Mouse (Mus musculus): ENCODE results near the gene Olfr545. TPM values are rescaled to one million over a fixed set of nuclear protein-coding genes. Genes with fewer than 3 reads are reported as not detected.

Olfr545 gene
- total RNA-seq, 2 experiments from 2014 or later, result not detected

DNA sequence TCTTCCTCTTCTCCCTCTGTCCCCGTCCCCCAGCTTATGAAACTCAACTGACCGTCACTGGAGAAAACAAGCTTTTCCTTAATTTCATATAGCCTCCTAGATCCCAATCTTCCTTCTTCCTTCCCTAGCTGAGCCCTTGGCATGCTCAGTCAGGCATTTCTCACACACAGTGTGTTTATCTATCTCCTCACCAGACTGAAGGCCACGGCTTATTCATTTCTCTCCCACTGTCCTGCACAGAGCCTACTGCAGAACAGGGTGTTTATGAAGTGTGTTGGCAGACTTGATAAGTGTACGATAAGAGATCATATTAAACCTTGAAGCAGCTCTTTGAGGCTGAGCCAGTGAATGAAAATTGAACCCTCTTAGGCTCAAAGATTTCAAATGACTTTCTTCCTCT is 18.6 kb downstream of the Olfr545 start:
- no peak for ATAC-seq (replicated peaks; ENCODE audit: low FRiP score, poor library complexity, severe bottlenecking)

DNA sequence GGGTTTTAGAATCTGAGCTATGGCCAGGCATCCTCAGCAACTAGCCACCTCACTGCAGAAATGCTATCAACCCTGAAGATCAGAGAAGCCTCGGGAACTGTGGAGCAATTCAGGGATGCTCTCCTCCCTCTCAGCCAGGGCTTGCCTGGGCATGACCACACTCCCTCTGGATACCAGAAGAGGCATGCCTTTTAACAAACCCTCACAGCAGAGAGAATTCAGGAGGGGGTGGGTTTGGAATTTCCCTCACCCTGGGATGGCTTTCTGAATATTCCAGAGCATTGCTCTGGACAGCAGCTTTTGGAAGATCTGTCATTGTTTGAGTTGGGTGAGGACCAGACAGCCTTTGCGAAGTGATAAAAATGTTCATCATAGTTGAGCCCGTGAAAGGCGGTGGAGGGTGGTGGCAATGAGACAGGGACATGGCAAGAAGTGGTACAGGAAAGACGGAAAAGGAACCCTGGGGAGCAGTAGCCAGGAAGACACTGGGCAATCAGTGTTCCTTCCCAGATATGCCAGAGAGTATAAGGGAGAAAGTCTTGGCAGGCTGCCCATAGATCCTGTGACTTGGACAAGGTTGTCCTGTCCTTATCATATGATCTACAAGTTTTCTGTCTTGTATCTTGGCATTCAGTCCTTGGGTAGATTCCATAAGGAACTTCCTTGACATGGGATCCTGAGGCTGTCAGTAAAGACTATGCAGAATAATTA is 19.9 kb downstream of the Olfr545 start:
- no peak for ATAC-seq (replicated peaks; ENCODE audit: low FRiP score, poor library complexity, severe bottlenecking)

DNA sequence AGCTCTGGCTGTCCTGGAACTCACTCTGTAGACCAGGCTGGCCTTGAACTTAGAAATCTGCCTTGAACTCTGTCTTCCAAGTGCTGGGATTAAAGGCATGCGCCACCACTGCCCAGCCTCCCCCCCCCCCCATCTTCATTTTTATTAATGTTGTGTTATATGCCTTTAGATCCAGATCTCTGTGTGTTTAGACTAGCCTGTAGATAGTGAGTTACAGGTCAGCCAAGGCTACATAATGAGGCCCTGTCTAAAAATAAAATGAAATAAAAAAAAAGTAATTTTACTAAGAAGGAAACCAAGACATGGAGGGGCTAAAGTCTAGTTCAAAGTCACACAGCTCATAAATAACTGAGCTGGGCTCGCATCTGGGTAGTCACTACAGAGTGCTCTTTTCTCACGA is 20.4 kb downstream of the Olfr545 start:
- ATAC-seq (replicated peaks; ENCODE audit: low FRiP score, poor library complexity, severe bottlenecking), result no peak

DNA sequence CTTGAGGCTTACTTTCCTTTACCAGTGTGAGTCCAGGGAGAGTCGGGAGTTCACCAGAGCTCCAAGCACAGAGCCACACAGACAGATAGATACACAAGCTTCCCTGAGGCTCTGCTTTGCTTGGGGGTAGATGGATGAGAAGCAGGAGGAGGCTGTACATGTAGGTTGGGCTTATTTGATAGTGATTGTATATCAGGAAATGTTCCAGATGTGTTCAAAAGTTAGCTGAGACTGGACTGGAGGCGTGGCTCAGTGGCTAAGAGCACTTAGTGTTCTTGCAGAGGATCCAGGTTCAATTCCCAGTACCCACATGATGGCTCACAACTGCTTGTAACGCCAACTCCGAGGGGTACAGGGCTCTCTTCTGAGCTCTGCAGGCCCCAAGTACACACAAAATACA is 20.9 kb downstream of the Olfr545 start:
- no peak for ATAC-seq (replicated peaks; ENCODE audit: low FRiP score, poor library complexity, severe bottlenecking)

DNA sequence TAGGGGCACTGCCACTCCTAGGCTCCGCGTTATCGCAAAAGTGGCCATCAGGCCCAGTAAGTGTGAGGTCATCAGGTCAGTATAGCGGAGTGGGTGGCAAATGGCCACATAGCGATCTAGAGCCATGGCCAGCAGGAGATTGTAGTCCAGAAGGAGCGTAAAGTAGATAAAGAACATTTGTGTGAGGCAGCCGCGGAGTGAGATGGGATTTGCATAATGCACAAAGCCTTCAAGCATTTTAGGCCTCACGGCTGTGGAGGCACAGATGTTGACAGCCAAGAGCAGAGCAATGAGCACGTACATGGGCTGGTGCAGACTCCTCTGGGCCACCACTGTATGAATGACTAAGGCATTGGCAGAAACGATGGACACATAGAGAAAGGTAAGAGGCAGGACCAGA is 22.0 kb downstream of the Olfr545 start:
- ATAC-seq (replicated peaks; ENCODE audit: low FRiP score, poor library complexity, severe bottlenecking), result no peak

DNA sequence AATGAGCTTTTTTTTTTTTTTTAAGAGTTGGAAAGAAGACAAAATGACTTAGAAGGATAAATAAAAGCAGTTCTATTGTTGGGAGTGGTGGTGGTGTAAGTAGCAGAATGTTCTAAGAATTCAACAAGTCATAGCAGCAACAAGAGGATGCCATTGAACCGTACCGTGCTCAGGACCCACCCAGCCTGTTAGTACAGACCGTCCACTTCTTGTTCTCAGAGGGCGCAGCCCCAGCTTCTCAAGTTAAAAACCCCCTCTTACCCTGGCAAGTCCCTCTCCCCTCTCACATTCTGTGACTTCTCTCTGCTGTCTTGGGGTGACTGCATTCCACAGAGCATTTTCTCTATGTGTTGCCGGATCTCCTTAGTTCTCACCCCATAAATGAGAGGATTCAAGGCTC is 22.8 kb downstream of the Olfr545 start:
- no peak for ATAC-seq (replicated peaks; ENCODE audit: low FRiP score, poor library complexity, severe bottlenecking)

DNA sequence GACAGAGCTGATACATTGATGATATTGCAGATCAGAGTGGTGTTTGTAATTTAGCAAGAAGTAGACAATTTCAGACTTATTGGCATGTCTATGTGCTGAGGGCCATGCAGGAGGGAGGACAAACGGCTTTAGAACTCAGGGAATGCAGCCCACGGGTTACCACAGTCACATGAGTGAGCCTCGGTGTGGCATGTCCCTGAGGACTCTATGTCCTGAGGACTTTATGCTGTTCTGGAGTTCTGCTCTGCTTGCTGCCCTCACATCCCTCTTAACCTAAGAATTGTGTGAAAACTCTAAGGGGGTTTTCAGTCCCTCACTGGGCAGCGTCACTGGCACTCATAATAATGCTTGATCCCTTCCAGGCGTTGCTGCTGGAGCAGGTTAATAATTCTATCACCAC is 26.7 kb downstream of the Olfr545 start:
- no peak for ATAC-seq (replicated peaks; ENCODE audit: low FRiP score, poor library complexity, severe bottlenecking)

DNA sequence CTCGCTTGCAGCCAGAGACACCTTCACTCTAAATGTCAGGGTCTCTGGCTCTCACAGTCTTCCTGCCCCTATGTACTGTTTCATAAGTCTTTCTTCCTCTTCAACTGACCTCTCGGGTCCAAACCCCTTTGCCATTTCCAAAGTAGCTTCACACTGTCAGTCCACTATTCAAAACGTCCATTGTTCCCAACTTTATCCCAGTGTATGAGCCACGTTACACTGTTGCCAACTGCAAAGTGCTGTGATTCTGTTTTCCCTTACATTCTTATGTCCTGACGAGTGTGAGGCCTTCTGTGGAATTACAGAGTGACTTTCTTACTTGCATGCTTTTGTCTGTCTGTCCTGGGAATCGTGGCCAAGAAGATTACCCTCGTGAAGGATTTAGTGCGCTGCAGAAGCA is 31.8 kb downstream of the Olfr545 start:
- no peak for ATAC-seq (replicated peaks; ENCODE audit: low FRiP score, poor library complexity, severe bottlenecking)

DNA sequence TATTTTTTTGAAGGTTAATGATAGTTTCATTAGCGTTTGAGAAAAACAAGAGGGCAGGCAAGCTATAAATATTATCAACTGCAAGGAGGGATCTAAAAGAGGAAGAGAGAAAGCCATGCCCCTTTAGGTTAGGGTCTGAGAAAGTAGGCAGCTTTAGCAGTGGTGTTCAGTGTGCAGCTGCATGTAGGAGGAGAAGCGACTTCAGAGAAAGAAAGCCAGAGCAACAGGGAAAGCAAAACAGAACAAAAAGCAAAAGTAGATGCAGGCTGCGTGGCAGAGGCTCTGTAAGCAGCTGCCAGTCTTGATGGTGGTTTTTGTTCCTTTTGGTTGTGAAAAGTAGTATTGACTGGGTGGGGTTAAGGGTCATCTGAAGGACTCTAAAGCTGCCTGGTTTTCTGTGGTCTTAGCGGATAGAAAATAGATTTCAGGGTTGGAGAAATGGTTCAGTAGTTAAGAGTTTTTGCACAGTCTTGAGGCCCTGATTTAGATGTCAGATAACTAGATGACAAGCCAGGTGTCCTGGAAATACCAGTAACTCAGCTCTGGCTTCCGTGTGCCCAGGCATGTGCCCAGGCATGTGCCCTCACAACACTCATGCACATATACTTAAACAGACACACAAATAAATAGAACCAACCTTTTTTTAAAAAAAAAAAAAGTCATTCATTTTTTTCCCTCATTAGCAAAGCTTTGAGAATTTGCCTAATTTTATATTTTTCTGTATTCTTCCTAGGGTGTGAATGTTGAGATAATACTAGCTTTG is 40.6 kb downstream of the Olfr545 start:
- ATAC-seq (replicated peaks; ENCODE audit: low FRiP score, poor library complexity, severe bottlenecking), result no peak

DNA sequence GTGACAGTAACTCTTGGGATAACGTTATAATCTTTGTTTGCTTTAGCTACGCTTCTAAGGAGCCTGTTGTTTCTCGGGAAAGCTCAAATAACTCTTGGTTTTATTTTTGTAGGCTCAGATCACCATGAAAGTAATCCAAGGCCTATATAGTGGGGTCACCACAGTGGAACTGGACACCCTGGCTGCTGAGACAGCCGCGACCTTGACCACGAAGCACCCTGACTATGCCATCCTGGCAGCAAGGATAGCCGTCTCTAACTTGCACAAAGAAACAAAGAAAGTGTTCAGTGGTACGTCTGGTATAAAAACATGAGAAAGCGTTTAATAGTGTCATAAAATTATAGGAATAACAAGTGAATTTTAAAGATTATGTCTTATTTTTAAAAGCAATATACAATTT is 52.9 kb downstream of the Olfr545 start:
- no peak for ATAC-seq (replicated peaks; ENCODE audit: low FRiP score, poor library complexity, severe bottlenecking)

DNA sequence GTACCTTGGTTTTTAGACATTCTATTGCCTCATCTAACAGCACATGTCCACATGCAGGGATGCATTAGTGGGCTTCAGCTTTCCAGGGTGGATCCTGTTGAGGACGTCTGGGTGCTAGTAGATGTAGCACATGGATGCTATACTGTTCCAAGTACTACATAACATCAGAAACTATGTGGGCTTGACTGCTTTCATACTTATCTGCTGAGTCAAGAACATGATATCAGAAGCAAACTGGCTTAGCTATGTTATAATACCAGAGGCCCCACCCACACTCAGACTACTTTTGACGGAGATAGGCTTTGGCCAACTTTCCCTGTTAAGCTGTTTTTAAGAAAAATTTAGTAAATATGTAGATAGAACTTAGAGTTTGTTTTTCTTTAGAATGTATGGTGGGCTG is 55.1 kb downstream of the Olfr545 start:
- ATAC-seq (replicated peaks; ENCODE audit: low FRiP score, poor library complexity, severe bottlenecking), result peak; percentile 72

DNA sequence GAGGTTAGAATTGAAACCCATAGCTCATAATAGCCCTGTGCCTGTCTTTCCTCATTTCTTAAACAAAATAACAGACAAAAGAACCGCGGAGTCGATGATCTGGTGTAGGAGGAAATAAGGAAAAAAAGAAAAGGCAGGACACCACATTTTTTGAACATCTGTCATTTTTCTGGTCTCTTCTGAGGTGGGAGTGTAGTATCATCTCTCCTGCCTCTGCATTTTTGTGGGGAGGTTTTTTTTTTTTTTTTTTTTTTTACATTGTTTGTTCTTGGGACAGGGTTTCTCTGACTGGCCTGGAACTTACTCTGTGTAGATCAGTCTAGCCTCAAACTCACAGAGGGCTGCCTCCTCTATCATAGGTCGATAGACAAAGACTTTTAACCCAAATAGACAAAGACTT is 56.9 kb downstream of the Olfr545 start:
- no peak for ATAC-seq (replicated peaks; ENCODE audit: low FRiP score, poor library complexity, severe bottlenecking)

DNA sequence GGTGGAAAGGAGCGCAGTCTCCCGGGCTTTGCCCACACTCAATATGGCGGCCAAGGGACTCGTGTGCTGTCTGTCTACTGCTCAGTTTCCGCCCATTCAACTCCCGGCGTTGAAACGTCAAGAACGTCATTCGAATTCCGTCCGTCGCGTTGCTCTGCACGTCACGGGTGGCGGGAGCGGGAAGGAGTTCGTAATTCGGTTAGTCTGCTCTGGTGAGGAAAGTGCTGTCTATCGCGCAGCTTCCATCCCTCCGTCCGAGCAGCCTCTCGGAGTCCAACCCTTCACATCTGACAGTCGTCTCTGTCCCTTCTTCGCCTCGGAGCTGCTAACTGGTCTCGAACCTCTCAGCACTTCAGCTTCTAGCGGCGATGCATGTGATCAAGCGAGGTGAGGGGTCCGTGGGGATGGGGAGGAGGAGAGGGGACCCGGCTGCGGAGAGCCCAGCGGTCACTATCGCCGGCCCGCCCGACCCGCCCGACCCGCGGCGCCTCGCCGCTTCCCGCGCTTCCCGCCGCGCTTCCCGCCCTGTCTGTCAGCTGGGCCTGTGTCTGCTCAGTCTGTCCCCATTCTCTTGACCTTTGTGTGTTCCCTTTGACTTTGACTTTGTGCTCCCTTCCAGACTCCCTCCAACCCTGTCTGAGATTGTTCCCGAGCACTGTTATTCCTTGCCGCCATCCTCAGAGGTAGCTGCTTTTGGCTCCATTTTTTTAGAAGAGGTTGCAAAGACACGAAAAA is 57.5 kb downstream of the Olfr545 start, which contains the start of gene Rrm1:
Rrm1 (plus strand) TSS at position 39 of the 735 bp plus-strand sequence.
- ATAC-seq (replicated peaks; ENCODE audit: low FRiP score, poor library complexity, severe bottlenecking), result peak; percentile 93

Other genes starting within 250 kb of the Olfr545 start
- 110 and 113 TPM in 2 replicates for gene Rhog, start 243.5 kb downstream of the Olfr545 start, total RNA-seq (2015; ENCODE audit: low replicate concordance)
- gene Rhog, start 243.5 kb downstream of the Olfr545 start, total RNA-seq (2017; ENCODE audit: low replicate concordance), result 22.4 and 27.5 TPM in 2 replicates
- gene Stim1, start 231.8 kb downstream of the Olfr545 start, total RNA-seq (2015; ENCODE audit: low replicate concordance), result 7.7 and 29.2 TPM in 2 replicates
- 18.1 and 18.5 TPM in 2 replicates for gene Stim1, start 231.8 kb downstream of the Olfr545 start, total RNA-seq (2017; ENCODE audit: low replicate concordance)
- 85.7 and 133 TPM in 2 replicates for gene Rrm1, start 57.9 kb downstream of the Olfr545 start, total RNA-seq (2015; ENCODE audit: low replicate concordance)
- 265 and 267 TPM in 2 replicates for gene Rrm1, start 57.9 kb downstream of the Olfr545 start, total RNA-seq (2017; ENCODE audit: low replicate concordance)
- not detected in 2 replicates for gene Olfr543, start 17.9 kb downstream of the Olfr545 start, total RNA-seq (2015; ENCODE audit: low replicate concordance)
- gene Olfr543, start 17.9 kb downstream of the Olfr545 start, total RNA-seq (2017; ENCODE audit: low replicate concordance), result not detected in 2 replicates
- gene Olfr544, start 11.3 kb downstream of the Olfr545 start, total RNA-seq (2015; ENCODE audit: low replicate concordance), result not detected in 2 replicates
- not detected in 2 replicates for gene Olfr544, start 11.3 kb downstream of the Olfr545 start, total RNA-seq (2017; ENCODE audit: low replicate concordance)
- gene Olfr547, start 35.2 kb upstream of the Olfr545 start, total RNA-seq (2015; ENCODE audit: low replicate concordance), result not detected in 2 replicates
- not detected in 2 replicates for gene Olfr547, start 35.2 kb upstream of the Olfr545 start, total RNA-seq (2017; ENCODE audit: low replicate concordance)
- not detected in 2 replicates for gene Olfr548-ps1, start 41.3 kb upstream of the Olfr545 start, total RNA-seq (2015; ENCODE audit: low replicate concordance)
- not detected in 2 replicates for gene Olfr548-ps1, start 41.3 kb upstream of the Olfr545 start, total RNA-seq (2017; ENCODE audit: low replicate concordance)
- gene Olfr549, start 50.3 kb upstream of the Olfr545 start, total RNA-seq (2015; ENCODE audit: low replicate concordance), result not detected in 2 replicates
- not detected in 2 replicates for gene Olfr549, start 50.3 kb upstream of the Olfr545 start, total RNA-seq (2017; ENCODE audit: low replicate concordance)
- 6.9 and 25.9 TPM in 2 replicates for gene Trim21, start 65.9 kb upstream of the Olfr545 start, total RNA-seq (2015; ENCODE audit: low replicate concordance)
- gene Trim21, start 65.9 kb upstream of the Olfr545 start, total RNA-seq (2017; ENCODE audit: low replicate concordance), result 37.5 and 50.2 TPM in 2 replicates
- gene Olfr550, start 71.9 kb upstream of the Olfr545 start, total RNA-seq (2015; ENCODE audit: low replicate concordance), result not detected in 2 replicates
- gene Olfr550, start 71.9 kb upstream of the Olfr545 start, total RNA-seq (2017; ENCODE audit: low replicate concordance), result not detected in 2 replicates
- gene Olfr551, start 92.3 kb upstream of the Olfr545 start, total RNA-seq (2015; ENCODE audit: low replicate concordance), result not detected in 2 replicates
- gene Olfr551, start 92.3 kb upstream of the Olfr545 start, total RNA-seq (2017; ENCODE audit: low replicate concordance), result not detected in 2 replicates
- not detected in 2 replicates for gene Olfr552, start 98.2 kb upstream of the Olfr545 start, total RNA-seq (2015; ENCODE audit: low replicate concordance)
- not detected in 2 replicates for gene Olfr552, start 98.2 kb upstream of the Olfr545 start, total RNA-seq (2017; ENCODE audit: low replicate concordance)
- not detected in 2 replicates for gene Olfr553, start 118.6 kb upstream of the Olfr545 start, total RNA-seq (2015; ENCODE audit: low replicate concordance)
- not detected in 2 replicates for gene Olfr553, start 118.6 kb upstream of the Olfr545 start, total RNA-seq (2017; ENCODE audit: low replicate concordance)
- not detected in 2 replicates for gene Olfr554, start 138.9 kb upstream of the Olfr545 start, total RNA-seq (2015; ENCODE audit: low replicate concordance)
- not detected in 2 replicates for gene Olfr554, start 138.9 kb upstream of the Olfr545 start, total RNA-seq (2017; ENCODE audit: low replicate concordance)
- not detected in 2 replicates for gene Olfr555, start 159.2 kb upstream of the Olfr545 start, total RNA-seq (2015; ENCODE audit: low replicate concordance)
- not detected in 2 replicates for gene Olfr555, start 159.2 kb upstream of the Olfr545 start, total RNA-seq (2017; ENCODE audit: low replicate concordance)
- not detected in 2 replicates for gene Olfr556, start 165.3 kb upstream of the Olfr545 start, total RNA-seq (2015; ENCODE audit: low replicate concordance)
- not detected in 2 replicates for gene Olfr556, start 165.3 kb upstream of the Olfr545 start, total RNA-seq (2017; ENCODE audit: low replicate concordance)
- not detected in 2 replicates for gene Trim68, start 187.8 kb upstream of the Olfr545 start, total RNA-seq (2015; ENCODE audit: low replicate concordance)
- gene Trim68, start 187.8 kb upstream of the Olfr545 start, total RNA-seq (2017; ENCODE audit: low replicate concordance), result 0.51 TPM in 1 of 2 replicates, not detected in the other
- not detected in 2 replicates for gene Olfr557, start 196.3 kb upstream of the Olfr545 start, total RNA-seq (2015; ENCODE audit: low replicate concordance)
- not detected in 2 replicates for gene Olfr557, start 196.3 kb upstream of the Olfr545 start, total RNA-seq (2017; ENCODE audit: low replicate concordance)
- not detected in 2 replicates for gene Olfr558, start 202.6 kb upstream of the Olfr545 start, total RNA-seq (2015; ENCODE audit: low replicate concordance)
- not detected in 2 replicates for gene Olfr558, start 202.6 kb upstream of the Olfr545 start, total RNA-seq (2017; ENCODE audit: low replicate concordance)
- not detected in 2 replicates for gene Olfr33, start 219.5 kb upstream of the Olfr545 start, total RNA-seq (2015; ENCODE audit: low replicate concordance)
- not detected in 2 replicates for gene Olfr33, start 219.5 kb upstream of the Olfr545 start, total RNA-seq (2017; ENCODE audit: low replicate concordance)
- not detected in 2 replicates for gene Olfr559, start 227.9 kb upstream of the Olfr545 start, total RNA-seq (2015; ENCODE audit: low replicate concordance)
- not detected in 2 replicates for gene Olfr559, start 227.9 kb upstream of the Olfr545 start, total RNA-seq (2017; ENCODE audit: low replicate concordance)

All from erythroblast, adult 5-6 weeks (primary cell).